Mouse (Mus musculus): ENCODE results near the gene Srp54b.
"Not testable (repeated sequence)": the region's sequence is repeated elsewhere in the genome, so short reads cannot be mapped to it uniquely, and the experiment has no call there.

- TF ChIP-seq USF1 (IDR thresholded peaks at IDR 0.05; ENCODE audit: low read depth); CTCF (IDR thresholded peaks at IDR 0.05; ENCODE audit: control insufficient read depth, insufficient read depth, insufficient read length); MYOD1 (IDR thresholded peaks at IDR 0.05; ENCODE audit: control insufficient read depth, insufficient read length, low read depth); MYOG (IDR thresholded peaks at IDR 0.05; ENCODE audit: control insufficient read depth, extremely low read depth, insufficient read length): not testable (repeated sequence)
Observed at GRCm38 (mm10) chr12:55199799-55200198, 44.9 kb downstream of the Srp54b start.
